Mouse (Mus musculus) adrenal gland, adult 18-20 months (tissue): ENCODE results near the gene Kat6b. TPM values are rescaled to one million over a fixed set of nuclear protein-coding genes. Genes with fewer than 3 reads are reported as not detected.
"Not testable (repeated sequence)": the region's sequence is repeated elsewhere in the genome, so short reads cannot be mapped to it uniquely, and the experiment has no call there.

Source experiments
- DNase-seq, 2 experiments: peaks; one replicate each; pipeline ENCODE4 v3.0.0; 2021 to 2022; ENCODE audit warnings: low spot score in 2 of 2
- long read RNA-seq, 2 experiments: library from polyadenylated mRNA; stranded (forward); transcript quantifications; one replicate each; pipeline ENCODE4 v2.0.0; 2021
- total RNA-seq, 2 experiments: library from RNA; stranded (reverse); gene quantifications; 1 replicate in 1 of 2; 2 replicates in 1 of 2; pipeline ENCODE4 v1.2.3; 2021

Gene Kat6b
- total RNA-seq, result 10 to 100 TPM; 31.3 to 32.2 TPM
- long read RNA-seq, experiment 1, result 0 reads
- long read RNA-seq, experiment 2, full-length matches to known transcripts, result 1 of 9 reads
- long read RNA-seq, experiment 2, partial matches to known transcripts, result 6 of 9 reads
- long read RNA-seq, experiment 2, other reads (novel, unspliced or antisense), result 2 of 9 reads

DNA sequence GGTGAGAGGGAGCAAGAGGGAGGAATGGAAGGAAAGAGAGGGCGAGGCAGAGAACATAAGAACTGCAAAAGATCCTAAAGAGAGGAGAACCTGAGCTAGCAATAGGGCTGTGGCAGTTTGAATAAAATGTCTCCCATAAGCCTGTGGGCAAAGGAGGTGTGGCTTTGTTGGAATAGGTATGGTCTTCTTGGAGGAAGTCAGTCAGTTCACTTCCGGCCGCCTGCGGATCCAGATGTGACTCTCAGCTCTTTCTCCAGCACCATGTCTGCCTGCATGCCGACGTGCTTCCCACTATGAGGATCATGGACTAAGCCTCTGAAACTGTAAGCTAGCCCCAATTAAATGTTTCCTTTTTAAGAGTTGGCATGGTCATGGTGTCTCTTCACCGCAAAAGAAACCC lies at the start of gene Kat6b:
Gene Kat6b, plus strand, starts transcription at position 204 of the 400 bp plus-strand sequence.
- DNase-seq, result no peak

DNA sequence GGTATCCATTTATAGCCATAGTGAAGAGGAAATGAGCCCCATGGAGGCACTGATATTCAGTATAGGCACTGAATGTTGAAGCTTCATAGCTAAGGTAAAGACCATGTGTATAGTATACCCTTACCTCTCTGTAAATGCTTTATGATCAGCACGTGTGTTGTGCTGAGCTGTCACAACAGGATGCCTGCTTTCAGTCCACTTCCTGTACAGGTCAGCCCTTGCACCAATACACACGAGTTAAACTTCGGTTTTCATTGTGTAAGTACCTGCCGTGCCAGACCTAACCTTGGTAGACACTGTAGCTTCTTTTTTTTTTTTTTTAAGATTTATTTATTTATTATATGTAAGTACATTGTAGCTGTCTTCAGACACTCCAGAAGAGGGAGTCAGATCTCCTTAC lies 47.8 kb upstream of the Kat6b start:
- DNase-seq, result no peak

DNA sequence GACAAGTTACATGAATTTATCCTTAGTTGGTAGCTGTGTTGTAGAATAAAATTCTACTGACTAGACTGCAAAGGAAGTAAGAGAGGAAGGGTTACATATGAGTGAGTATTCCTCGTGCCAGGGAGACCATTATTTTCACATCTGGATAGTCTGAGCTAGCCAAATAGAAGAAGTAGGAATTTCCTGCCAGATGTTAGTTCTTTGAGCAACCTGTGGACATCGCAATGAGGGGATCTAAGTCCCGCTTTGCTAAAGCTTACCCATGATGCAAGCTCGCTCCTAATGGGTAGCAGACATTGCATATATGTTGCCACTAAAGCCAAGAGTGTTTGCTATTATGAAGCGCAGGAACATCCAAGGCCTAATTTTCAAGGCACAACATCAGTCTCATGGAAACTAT lies 47.2 kb upstream of the Kat6b start:
- no peak for DNase-seq

DNA sequence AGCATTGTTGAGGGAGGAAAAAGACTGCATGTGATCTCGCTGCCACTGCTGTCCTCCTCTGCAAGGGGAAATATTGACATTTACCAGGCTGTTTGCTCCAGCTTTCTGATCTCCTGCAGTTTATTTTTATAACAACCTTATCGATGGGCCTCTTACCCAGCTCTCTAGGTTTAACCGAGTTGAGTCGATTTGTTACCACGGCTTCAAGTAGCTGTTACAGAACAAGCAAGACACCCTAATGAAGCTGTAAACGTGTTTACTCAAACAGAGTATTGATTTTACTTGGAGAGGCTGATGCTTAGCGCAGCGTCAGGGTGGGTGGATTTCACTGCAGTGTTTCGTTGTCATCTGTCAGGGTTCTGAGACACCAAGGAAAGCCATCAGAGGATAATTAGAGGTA lies 46.5 kb upstream of the Kat6b start:
- DNase-seq, result no peak

DNA sequence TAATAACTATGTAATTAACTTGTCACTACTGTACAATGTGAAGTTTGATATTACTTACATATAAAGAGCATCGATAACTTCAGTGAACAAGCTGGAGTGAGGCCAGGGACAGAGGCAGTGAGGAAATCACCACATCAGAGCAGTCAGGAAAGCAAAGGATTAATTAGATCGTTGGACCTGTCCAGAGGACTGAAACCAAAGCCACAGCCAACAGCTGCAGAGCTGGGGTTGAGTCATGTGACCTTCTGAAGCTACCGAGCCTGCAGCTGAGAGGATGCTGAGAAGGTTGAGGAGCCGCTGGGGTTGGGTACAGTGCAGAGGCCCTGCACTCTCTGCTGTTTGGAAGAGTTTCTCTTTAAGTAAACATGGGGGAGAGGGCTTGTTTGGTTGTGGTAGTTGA lies 41.4 kb upstream of the Kat6b start:
- no peak for DNase-seq

DNA sequence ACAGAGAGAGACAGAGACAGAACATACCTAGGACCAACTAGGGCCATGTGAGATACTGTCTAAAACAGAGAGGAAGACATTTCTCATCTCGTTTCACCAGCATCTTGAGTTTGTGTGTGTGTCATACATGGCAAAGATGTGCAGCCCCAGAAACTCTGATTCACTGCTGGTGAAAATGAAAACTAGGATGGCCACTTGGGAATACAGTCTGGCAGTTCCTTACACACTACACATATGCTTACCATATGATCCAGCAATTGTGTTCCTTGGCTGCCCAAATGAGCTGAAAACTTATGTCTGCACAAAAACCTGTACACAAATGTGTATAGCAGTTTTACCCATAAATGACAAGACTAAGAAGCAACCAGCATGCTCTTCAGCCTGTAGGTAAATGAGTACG lies 40.7 kb upstream of the Kat6b start:
- DNase-seq, result no peak

DNA sequence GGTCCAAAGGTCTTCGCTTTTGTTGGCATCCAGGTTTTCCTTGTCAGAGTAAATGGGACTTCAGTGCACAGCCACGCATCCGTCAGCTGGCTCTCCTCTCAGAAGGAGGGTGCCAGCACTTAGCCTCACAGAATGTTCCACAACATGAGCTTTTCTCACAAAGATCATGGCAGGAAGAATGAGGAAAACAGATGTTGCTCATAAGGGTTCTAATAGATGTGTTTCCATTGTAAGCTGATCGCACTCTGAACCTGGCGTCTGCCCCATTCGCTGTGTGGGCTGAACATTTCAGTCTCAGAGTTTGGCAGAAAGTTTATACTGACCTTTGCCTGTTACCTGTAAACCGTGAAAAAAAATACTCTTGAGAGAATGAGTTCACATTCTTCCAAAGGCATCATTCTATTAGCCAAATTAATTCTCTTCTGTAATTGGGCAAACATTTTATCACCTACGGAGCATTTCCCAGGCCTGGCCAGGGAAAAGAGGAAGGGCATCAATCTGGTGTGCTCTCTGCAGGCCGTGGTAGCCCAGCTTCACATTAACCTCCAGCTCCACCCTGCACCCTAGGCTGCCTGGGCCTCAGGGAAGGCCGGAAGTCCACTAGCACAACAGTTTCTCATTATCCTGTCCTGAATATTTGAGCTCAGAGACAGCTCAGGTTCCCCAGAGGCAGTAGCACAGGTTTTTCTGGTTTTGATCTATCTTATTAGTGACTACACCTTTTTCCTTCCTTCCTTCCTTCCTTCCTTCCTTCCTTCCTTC lies 39.3 kb upstream of the Kat6b start:
- no peak for DNase-seq

DNA sequence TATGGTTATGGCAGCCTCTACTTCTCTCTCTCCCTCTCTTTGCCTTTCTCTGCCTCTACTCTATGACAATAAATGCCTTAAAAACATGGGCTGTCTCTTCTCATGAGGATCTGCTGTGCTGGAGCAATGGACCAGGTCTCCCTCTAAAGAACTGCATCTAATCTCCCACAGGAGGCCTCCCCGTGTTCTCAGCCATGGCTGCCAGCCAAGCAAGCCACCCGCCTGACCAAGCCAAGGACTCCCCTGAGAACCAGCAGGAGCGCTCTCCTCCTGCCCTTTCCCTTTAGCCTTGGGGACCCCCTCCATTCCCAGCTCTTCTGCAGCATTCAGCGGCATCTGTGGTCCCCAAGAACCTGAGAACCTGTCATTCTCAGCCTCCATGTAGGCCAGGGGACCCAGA lies 28.7 kb upstream of the Kat6b start:
- DNase-seq, result peak; percentile 17 to 33

DNA sequence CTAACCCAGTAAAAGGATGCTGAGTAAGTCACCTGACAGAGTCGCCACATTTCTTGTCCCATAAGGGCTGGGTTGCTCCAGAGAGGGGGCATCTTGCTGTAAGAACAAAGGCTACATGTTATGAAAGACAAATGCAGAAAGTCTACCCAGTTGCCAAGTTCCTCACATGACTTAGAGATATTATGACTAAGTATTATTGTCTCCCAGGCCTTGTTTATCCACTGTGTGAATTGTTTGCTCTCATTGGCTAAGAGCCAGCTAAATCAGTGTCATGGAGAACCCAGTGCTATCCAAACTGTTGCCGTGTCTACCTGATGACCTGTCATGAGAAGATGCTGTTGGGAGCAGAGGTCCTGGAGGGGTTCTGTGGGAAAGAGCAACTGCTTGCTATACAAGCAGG lies 27.3 kb upstream of the Kat6b start:
- DNase-seq, result no peak

DNA sequence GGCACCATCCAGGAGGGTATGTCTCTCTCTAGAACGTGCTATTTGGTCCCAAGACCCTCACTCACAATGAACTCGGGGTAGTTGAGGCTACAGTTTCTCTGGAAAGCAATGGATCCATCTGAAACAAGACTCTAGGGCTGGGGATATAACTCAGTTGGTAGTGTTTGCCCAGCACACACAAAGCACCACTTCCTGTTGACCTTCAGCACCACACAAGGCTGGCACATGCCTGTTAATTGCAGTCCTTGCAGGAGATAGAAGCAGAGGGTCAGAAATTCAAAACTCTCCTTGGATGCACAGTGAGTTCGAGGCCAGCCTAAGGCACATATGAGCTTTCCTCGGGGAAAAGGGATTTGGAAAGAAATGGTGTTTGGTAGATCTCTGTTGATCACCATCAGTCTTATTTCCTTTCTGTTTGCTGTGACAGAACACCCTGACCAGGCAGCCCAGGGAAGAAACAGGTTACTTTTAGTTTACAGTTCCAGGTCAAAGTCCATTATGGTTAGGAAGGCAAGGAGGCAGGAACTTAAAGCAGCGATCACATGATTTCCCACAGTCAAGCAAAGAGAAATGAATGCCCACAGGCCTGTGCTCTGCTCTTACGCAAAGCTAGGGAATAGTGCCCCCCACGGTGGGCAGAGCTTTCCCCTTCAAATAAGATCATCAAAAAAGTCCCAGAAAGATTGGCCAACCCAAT lies 25.4 kb upstream of the Kat6b start:
- no peak for DNase-seq

DNA sequence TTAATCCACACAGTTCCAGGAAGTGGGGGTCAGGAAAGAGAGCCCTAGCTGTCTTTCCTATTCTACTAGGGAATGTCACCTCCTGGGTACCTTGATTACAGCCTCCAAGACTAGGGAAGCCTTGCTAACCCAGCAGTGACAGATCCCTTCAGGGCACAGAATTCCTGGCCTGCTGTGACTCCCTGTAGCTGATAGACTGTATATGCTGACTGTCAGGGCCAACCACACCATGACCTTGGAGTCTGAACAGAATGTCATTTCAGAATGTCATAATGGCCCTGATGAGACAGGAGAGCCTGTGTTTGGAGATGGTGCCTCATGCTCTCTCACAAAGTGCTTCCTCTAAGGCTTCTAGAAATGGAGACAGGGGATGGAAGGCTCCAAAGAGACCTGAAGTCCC lies 24.7 kb upstream of the Kat6b start:
- peak in 1 of 2 experiments; percentile 7 for DNase-seq

DNA sequence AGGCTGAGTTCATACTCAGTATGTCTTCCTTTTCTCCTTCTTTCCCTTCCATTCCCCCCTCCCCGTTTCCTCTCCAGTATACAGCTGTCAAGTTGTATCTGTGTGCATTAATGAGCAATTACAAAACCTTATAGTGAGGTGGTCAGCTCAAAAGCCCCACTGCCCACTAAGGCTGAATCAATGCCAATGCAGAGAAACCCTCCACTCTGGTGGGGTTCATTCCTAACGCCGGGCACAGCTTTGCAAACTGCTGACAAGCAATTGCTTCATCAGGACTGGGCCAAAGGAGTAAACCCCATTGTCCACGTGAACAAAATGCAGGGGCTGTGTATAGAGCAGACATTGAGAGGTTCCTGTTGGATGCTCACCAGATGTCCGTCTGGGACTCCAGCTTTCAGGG lies 23.4 kb upstream of the Kat6b start:
- no peak for DNase-seq

DNA sequence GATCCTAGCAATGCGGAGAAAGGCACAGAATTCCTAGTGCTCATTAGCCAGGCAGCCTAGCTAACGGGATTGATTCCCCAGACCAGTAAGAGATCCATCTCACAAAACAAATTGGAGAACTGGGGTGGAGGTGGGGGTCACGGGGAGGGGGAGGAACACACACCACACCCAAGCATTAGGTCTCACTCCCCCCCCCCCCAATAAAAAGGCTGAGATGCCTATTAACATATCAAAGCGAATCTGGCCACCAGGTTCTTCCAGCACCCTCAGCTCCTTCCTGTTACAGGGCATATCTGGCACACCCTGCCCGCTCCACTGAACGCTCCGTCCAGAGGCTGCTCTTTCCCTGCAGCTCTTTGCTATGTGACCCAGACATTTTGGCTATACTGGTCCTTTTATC lies 22.5 kb upstream of the Kat6b start:
- DNase-seq, result no peak

DNA sequence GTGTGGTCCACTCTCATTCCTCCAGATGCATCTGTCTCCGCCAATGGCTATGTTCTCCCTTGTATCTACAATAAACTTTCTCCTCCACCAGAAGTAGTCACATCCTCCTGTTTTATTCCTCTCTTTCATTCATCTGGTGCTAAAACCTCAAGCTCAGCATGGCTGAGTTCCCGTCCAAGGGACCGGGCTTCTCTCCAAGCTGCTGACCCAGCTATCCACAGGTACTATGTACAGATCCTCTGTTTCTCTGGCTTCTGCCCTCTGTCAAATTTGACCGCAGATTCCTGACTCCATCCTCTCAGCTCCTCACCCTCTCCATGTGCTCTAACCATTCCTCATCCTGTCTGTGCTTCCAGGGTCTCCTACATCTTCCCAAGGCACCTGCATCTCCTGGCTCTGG lies 22.1 kb upstream of the Kat6b start:
- DNase-seq, result no peak

DNA sequence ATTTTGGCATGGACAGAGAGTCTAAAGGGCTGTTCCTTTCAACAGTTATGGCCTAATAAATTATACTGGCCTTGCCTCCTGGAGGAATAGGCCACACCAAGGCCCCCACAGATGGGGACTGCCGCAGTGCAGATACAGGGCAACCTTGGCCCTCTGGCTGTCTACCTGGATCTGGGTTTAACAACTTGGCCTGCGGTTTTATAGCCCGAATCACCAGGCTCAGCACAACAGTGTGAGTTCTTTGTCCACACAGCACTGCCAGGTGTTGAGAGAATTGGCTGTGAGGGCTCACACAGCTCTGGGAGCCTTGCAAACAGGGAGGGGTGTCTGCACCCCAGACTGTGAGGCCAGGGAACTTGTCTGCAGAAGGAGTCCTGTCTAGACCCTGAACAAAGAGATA lies 18.8 kb upstream of the Kat6b start:
- DNase-seq, result no peak

DNA sequence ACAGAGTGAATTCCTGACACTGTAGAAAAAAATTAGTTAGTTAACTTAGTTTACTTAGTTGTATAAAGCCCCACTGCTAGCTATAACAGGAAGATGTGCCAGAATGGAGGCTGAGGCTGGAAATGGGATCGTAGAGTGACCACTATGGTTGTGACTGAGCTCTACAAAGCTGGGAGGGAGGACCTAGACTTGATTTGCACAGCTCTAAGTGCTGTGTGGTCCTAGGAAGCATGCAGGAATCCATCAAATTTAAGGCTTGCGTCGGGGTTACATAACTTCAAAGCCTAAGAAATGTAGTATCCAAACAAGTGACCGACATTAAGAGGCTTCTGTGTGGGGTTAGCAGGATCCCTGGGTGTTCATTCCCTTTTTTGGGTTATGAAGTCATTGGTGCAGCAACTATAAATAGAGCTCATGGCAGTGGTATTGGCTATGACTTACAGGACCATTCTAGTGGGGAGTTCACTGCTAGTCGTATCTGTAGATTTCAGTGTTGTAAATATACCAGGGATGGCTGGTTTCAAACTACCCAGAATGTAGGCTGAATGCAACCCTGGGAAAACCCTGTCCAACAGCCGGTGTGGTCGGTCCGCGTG lies 18.0 kb upstream of the Kat6b start:
- no peak for DNase-seq

DNA sequence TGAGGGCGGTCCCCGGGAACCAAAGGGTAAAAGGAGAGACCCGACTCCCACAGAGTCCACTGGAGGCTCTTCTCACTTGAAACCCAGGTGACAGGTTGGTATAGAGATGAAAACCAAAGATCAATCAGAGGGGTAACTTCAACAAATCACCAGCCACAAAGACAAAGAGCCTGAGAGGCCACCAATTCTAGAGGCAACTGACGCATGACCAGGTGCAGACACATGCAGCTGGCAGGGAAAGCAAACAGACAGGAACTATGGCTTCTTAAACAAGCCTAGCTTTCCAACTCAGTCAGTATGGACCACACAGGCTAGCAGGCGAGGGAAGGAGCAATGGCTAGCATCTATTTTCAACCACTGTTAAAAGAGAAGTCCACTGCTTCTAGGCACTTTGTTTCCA lies 10.8 kb upstream of the Kat6b start:
- no peak for DNase-seq

DNA sequence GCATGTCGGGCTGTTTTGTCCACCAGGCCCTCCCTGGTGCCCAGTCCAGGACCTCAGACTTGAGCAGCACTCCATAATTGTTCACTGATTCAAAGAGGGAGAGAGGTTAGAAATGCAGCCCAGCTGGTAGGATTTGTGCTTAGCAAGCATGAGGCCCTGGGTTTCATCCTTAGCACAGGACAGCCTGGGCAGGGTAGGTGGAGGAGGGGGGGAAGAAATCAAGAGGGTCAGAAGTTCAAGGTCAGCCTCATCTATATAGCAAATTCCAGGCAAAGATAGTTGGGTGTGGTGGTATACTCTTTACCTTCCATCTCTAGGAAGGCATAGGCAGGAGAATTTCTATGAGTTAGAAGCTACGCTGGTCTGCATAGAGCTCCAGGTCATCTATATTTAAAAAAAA lies 9.3 kb upstream of the Kat6b start:
- no peak for DNase-seq

DNA sequence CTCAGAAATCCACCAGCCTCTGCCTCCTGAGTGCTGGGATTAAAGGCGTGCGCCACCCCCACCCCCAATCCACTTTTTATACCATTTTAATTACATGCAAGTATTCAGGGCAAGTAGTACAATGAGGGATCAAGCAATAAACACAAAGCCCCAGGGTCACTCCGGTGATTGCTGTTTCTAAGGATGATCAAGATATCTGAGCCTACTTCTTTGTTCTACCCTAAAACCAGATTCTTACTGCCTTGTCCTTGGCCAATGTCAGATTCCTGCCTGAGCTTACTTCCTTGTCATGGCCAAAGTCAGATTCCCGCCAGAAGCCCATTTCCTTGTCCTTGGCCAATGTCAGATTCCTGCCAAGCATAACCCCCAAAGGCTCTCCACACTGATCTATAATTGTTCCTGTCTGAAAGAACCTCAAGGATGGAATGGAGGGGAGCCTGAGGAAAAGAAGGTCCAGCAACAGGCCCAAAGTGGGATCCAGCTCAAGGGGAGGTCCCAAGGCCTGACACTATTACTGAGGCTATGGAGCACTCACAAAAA lies 6.6 kb upstream of the Kat6b start:
- DNase-seq, result not testable (repeated sequence)

DNA sequence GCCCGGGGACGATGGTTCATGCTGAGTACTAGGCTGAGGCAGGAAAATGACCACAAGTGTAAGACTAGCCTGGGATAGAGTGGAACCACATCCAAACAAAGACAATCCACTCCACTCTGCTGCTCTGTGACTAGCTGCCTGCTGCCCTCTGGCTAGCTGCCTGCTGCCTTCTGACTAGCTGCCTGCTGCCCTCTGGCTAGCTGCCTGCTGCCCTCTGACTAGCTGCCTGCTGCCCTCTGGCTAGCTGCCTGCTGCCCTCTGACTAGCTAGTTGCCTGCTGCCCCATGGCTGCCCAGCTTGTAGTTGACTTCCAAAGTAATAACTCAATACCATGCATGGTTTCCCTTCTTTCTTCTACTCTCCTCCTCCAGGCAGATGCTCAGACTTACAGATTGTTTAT lies 4.1 kb upstream of the Kat6b start:
- no peak for DNase-seq

DNA sequence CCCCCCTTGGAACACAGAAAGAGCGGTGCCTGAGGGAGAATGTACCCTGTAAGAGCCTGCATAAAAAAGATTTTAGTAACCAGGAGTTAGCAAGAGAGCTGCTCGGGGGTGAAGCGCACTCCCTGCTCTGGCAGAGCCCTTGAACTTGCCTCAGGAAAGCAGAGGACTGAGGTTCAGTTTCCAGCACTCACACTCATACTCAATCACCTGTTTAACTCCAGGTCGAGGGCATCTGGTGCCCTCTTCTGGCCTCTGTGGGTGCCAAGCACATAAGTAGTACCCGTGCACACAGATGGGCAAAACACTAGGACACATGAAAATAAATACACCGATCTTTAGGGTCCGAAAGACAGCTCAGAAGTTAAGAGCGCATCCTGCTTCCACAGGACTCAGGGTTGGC lies 1.7 kb upstream of the Kat6b start:
- DNase-seq, result no peak

DNA sequence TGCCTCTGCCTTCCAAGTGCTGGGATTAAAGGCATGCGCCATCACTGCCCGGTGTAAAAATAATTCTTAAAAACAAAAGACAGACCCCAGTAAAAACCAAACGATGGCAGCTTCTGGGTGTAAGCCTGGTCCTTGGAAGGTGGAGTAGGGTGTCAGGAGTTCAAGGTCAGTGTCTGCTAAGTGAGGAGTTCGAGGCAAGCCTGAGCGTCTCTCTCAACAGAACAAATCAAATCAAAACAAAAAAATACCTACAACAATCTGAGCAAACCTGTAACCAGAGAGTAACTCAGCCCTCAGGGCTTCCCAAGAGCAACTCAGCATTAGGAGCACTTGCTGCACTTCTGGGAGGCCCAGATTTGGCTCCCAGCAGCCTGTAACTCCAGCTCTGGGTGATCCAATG lies 1.0 kb upstream of the Kat6b start:
- no peak for DNase-seq
